Mouse (Mus musculus): ENCODE data around the gene Trio. TPM values are rescaled to one million over a fixed set of nuclear protein-coding genes. Genes with fewer than 3 reads are reported as not detected.

The Trio gene
- polyA plus RNA-seq, 1 experiment = 17.5 TPM

DNA sequence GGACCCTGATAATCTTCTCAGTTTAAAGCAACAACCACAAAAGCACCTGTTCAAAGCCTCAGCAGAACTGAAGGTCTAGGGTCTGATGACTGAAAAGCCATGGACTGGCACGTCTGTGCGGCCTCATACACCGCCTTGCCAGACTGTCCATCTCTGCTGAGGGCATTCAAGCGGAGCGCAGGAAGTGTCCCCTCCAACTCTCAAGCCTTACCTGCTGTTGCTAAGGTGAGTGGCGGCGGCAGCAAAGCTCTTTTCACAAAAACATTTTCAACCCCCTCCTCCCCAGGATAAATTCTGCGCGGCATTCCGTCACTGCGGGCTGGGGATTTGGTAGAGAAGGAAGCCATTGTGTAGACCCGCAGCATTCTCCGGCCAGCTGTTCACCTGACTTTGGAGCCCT is 30.8 kb downstream of the Trio start:
- 92% methylated on average over 13 of the region's 13 CpGs for WGBS
- H3K4me3 ChIP-seq (ENCODE audit: low read depth, low read length) = no peak overlapping the region
- TF ChIP-seq CTCF (IDR thresholded peaks at IDR 0.05; ENCODE audit: extremely low read depth, insufficient read length, insufficient replicate concordance, low read depth, low read length) = no peak
- TF ChIP-seq POLR2A (IDR thresholded peaks at IDR 0.05; ENCODE audit: low read depth, low read length) = no peak
- H3K4me1 ChIP-seq (ENCODE audit: control insufficient read depth, insufficient read depth, insufficient read length, low read length) = no peaks in the 10 kb centered on the region; the same call in 1 of the 2 replicates
- H3K27ac ChIP-seq (ENCODE audit: insufficient read depth, low read depth, low read length) = no peak overlapping the region
- H3K36me3 ChIP-seq (ENCODE audit: control insufficient read depth, insufficient read depth, low read length) = no peaks in the 10 kb centered on the region
- H3K27me3 ChIP-seq (ENCODE audit: control insufficient read depth, insufficient read depth, low read length) = no peaks in the 10 kb centered on the region

DNA sequence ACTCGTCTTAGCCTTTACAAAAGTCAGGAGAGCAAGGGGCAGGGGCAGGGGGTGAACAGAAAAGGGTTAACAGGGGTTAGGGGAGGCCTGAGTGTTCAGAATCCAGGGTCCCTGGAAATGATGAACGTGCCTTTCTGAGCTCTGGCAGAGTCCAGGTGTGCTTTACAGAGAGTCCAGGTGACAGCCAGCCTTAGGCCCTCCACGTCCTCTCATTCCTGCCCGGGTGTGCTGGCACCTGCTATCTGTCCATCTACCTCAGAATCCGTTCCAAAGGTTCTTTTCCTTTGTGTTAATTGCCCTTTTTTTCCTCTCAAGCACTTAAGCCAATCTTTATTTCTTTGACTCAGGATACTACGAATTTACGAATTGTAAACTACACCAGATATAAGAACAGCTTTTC is 32.1 kb downstream of the Trio start:
- Histone ChIP-seq H3K4me1 (ENCODE audit: control insufficient read depth, insufficient read depth, insufficient read length, low read length) (no peaks in the 10 kb centered on the region; the same call in 1 of the 2 replicates), H3K4me3 (ENCODE audit: low read depth, low read length) (no peak overlapping the region), H3K27ac (ENCODE audit: insufficient read depth, low read depth, low read length) (no peak overlapping the region), H3K27me3 (ENCODE audit: control insufficient read depth, insufficient read depth, low read length) (no peaks in the 10 kb centered on the region), H3K36me3 (ENCODE audit: control insufficient read depth, insufficient read depth, low read length) (no peaks in the 10 kb centered on the region)
- 42% methylated on average over 7 of the region's 7 CpGs for WGBS
- TF ChIP-seq CTCF (IDR thresholded peaks at IDR 0.05; ENCODE audit: extremely low read depth, insufficient read length, insufficient replicate concordance, low read depth, low read length) (no peak), POLR2A (IDR thresholded peaks at IDR 0.05; ENCODE audit: low read depth, low read length) (no peak)

DNA sequence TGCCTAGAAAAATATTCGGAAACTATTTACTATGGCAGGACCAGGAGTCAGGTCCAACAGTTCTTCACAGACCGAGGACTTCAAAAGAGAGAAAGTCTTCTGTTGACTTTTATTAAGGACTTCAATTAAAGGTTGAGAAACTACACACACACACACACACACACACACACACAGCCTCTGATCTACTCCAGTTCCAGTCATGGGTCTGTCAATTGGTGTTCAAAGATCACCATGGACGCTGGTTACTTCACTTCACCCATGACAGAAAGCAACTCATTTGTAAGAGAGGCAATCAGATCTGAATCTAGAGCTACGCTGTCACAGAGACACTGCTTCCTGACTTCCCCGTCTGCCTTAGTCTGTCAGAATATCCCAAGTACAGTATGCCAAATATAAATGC is 33.1 kb downstream of the Trio start:
- TF ChIP-seq POLR2A (IDR thresholded peaks at IDR 0.05; ENCODE audit: low read depth, low read length) (no peak), CTCF (IDR thresholded peaks at IDR 0.05; ENCODE audit: extremely low read depth, insufficient read length, insufficient replicate concordance, low read depth, low read length) (no peak)
- Histone ChIP-seq H3K4me3 (ENCODE audit: low read depth, low read length) (no peak overlapping the region), H3K36me3 (ENCODE audit: control insufficient read depth, insufficient read depth, low read length) (no peaks in the 10 kb centered on the region), H3K27me3 (ENCODE audit: control insufficient read depth, insufficient read depth, low read length) (no peaks in the 10 kb centered on the region), H3K27ac (ENCODE audit: insufficient read depth, low read depth, low read length) (no peak overlapping the region), H3K4me1 (ENCODE audit: control insufficient read depth, insufficient read depth, insufficient read length, low read length) (no peaks in the 10 kb centered on the region; the same call in 1 of the 2 replicates)
- WGBS = 69% methylated on average over 5 of the region's 5 CpGs

DNA sequence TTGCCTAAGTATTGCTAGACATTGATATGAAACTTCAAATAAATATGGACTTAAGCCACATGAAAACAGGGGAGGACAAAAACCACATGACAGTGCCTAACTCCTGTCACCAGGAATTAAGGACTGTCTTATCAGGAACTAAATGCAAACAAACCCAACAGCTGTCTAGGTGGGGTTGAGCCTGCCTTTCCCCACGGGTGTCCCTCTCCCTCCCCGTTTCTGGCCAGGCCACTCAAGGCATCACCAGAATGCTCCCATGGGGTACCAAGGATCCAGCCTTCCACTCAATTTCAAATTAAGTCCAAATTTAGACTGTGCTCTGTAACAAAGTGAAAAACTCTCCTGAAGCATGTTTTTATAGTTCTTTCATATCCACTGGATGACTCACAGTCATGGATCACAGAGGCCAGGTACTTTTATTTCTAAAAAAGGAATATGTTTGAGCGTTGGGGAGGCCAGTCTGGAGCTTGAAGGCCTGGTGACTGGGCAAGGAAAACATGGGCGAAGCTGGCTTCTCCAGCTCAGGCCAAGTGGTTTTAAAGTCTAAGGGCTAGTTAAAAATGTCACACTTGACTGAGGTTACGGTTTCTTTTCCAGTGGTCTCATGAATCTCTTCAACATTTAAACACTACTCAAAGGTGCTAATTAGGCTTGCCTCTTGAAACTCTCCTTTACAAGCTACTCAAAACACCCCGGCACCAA is 33.6 kb downstream of the Trio start:
- 61% methylated on average over 6 of the region's 6 CpGs for WGBS
- Histone ChIP-seq H3K4me1 (ENCODE audit: control insufficient read depth, insufficient read depth, insufficient read length, low read length) (no peaks in the 10 kb centered on the region; the same call in 1 of the 2 replicates), H3K27ac (ENCODE audit: insufficient read depth, low read depth, low read length) (no peak overlapping the region), H3K36me3 (ENCODE audit: control insufficient read depth, insufficient read depth, low read length) (no peaks in the 10 kb centered on the region), H3K27me3 (ENCODE audit: control insufficient read depth, insufficient read depth, low read length) (no peaks in the 10 kb centered on the region), H3K4me3 (ENCODE audit: low read depth, low read length) (no peak overlapping the region)
- TF ChIP-seq CTCF (IDR thresholded peaks at IDR 0.05; ENCODE audit: extremely low read depth, insufficient read length, insufficient replicate concordance, low read depth, low read length) (no peak), POLR2A (IDR thresholded peaks at IDR 0.05; ENCODE audit: low read depth, low read length) (no peak)

DNA sequence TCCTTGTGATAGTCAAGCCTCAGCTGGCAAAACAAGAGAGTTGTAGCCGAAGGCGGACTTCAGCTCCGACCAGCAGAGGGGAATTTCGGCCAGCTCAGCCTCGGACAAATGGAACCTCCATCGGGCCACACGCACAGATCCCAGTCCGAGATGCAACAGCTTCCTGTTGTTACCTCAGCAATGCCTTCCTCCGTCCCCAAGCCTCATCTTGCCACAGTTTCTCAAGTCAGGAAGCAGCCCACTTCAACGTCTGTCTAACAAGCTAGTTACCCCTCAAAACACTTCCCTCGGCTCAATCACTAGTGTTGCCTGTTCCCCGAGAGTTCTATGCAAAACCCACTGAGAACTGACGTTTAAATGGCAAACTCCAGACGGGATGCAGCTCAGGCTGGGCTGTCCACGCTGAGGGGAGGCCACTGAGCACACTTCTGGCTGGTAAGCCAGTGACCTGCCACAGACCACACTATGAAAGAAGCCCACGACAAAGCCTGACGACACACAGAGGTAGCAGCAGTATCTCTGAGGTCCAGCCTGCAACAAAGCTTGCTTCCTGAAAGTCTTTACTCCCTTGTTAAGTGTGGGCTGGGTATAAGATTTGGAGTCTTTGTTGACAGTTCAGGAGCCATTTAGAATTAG is 34.5 kb downstream of the Trio start:
- TF ChIP-seq POLR2A (IDR thresholded peaks at IDR 0.05; ENCODE audit: low read depth, low read length) (no peak), CTCF (IDR thresholded peaks at IDR 0.05; ENCODE audit: extremely low read depth, insufficient read length, insufficient replicate concordance, low read depth, low read length) (no peak)
- WGBS = 74% methylated on average over 17 of the region's 17 CpGs
- no peak overlapping the region for H3K4me3 ChIP-seq (ENCODE audit: low read depth, low read length)
- H3K4me1 ChIP-seq (ENCODE audit: control insufficient read depth, insufficient read depth, insufficient read length, low read length) = no peaks in the 10 kb centered on the region; the same call in 1 of the 2 replicates
- H3K36me3 ChIP-seq (ENCODE audit: control insufficient read depth, insufficient read depth, low read length) = no peaks in the 10 kb centered on the region
- H3K27me3 ChIP-seq (ENCODE audit: control insufficient read depth, insufficient read depth, low read length) = no peaks in the 10 kb centered on the region
- H3K27ac ChIP-seq (ENCODE audit: insufficient read depth, low read depth, low read length) = no peak overlapping the region

DNA sequence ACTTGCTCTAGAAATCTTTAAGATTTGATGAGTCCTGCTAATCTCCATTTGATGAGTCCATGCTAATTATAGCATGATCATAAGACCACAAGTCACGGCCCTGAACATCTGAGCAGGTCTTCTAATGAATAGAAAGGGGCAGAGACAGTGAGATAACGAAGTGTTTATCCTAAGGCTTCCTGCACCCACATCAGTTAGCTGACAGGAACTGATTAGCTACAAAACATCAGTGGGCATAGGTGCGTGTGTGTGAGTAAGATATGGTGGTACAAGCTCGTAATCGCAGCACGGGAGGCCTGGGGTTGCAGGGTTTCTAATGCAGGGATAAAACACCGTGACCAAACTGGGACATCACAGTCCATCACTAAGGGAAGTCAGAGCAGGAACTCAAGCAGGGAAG is 37.7 kb downstream of the Trio start:
- Histone ChIP-seq H3K27ac (ENCODE audit: insufficient read depth, low read depth, low read length) (no peak overlapping the region), H3K4me3 (ENCODE audit: low read depth, low read length) (no peak overlapping the region), H3K4me1 (ENCODE audit: control insufficient read depth, insufficient read depth, insufficient read length, low read length) (no peaks in the 10 kb centered on the region), H3K27me3 (ENCODE audit: control insufficient read depth, insufficient read depth, low read length) (no peaks in the 10 kb centered on the region), H3K36me3 (ENCODE audit: control insufficient read depth, insufficient read depth, low read length) (no peaks in the 10 kb centered on the region)
- TF ChIP-seq CTCF (IDR thresholded peaks at IDR 0.05; ENCODE audit: extremely low read depth, insufficient read length, insufficient replicate concordance, low read depth, low read length) (no peak), POLR2A (IDR thresholded peaks at IDR 0.05; ENCODE audit: low read depth, low read length) (no peak)
- 84% methylated on average over 7 of the region's 7 CpGs for WGBS

DNA sequence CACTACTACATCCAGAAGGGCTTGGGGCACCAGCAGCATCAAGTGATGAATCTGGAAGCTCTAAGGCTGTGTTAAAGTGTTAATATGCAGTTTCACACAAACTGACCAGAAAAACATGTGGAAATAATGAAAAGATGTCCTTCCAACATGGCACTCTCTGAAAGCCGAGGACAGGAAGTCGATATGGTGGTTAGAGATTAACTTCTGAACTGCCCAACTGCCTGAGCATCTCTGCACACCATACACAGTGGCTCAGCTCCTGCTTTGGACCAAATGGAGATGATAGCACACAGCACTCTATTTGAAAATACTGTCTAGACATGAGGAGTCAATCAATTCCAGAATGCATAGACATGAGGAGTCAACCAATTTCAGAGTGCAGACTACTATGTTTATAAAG is 40.8 kb downstream of the Trio start:
- Histone ChIP-seq H3K36me3 (ENCODE audit: control insufficient read depth, insufficient read depth, low read length) (no peaks in the 10 kb centered on the region), H3K27me3 (ENCODE audit: control insufficient read depth, insufficient read depth, low read length) (no peaks in the 10 kb centered on the region), H3K4me3 (ENCODE audit: low read depth, low read length) (no peak overlapping the region), H3K4me1 (ENCODE audit: control insufficient read depth, insufficient read depth, insufficient read length, low read length) (no peaks in the 10 kb centered on the region), H3K27ac (ENCODE audit: insufficient read depth, low read depth, low read length) (no peak overlapping the region)
- 72% methylated on average over 2 of the region's 2 CpGs for WGBS
- TF ChIP-seq CTCF (IDR thresholded peaks at IDR 0.05; ENCODE audit: extremely low read depth, insufficient read length, insufficient replicate concordance, low read depth, low read length) = no peak
